Mouse (Mus musculus): ENCODE measurements around the gene Ptpn11. TPM values are rescaled to one million over a fixed set of nuclear protein-coding genes. Genes with fewer than 3 reads are reported as not detected.

Ptpn11 gene
- polyA plus RNA-seq, 1 experiment, result 6.9 TPM

DNA sequence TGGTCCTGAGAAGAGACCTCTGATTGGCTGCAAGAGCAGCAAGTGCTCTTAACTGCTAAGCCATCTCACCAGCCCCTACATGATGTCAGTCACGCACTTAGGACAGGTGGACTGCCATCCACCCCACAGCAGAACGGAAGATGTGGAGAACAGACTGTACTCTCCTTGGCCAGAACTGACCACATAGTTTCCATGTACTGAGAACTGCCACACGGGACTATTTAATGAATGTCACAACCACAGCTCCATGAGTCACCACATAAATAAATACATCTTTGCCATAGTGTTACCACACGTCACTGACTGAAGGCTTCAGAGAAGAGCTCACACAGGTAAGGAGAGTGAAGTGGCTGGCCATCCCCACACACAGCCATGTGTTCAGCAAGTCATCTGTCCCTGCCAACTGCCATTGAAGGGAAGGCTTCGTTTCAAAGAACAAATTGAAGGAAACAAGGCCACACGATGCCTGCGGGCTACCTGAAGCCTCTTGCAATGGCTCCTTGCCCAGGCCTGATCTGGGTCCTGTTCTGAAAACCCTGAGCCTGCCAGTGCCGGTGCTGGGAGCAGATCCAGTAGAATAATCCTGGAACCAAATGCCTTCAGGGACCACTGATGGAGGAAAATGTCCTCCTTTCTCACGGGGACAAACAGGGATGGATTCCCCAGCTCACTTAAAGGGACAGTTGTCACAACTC lies 90.2 kb downstream of the Ptpn11 start:
- no peaks in the 10 kb centered on the region for H3K36me3 ChIP-seq (ENCODE audit: control insufficient read depth, insufficient read depth, low read length)
- H3K4me3 ChIP-seq (ENCODE audit: control insufficient read depth, low read depth, low read length), result no peak overlapping the region
- no peaks in the 10 kb centered on the region for H3K4me1 ChIP-seq (ENCODE audit: control insufficient read depth, insufficient read depth, low read length)
- TF ChIP-seq POLR2A (IDR thresholded peaks at IDR 0.05; ENCODE audit: control insufficient read depth, low read depth, low read length) (no peak), CTCF (IDR thresholded peaks at IDR 0.05; ENCODE audit: control insufficient read depth, insufficient read depth, insufficient replicate concordance, low read depth, low read length) (no peak)
- no peaks in the 10 kb centered on the region for H3K27me3 ChIP-seq (ENCODE audit: control insufficient read depth, insufficient read depth, low read length)
- H3K27ac ChIP-seq (ENCODE audit: control insufficient read depth, insufficient read depth, low read depth, low read length), result no peak overlapping the region

- H3K4me1 ChIP-seq (ENCODE audit: control insufficient read depth, insufficient read depth, low read length), result no peaks in the 10 kb centered on the region
- no peaks in the 10 kb centered on the region for H3K27me3 ChIP-seq (ENCODE audit: control insufficient read depth, insufficient read depth, low read length)
- TF ChIP-seq CTCF (IDR thresholded peaks at IDR 0.05; ENCODE audit: control insufficient read depth, insufficient read depth, insufficient replicate concordance, low read depth, low read length) (no peak), POLR2A (IDR thresholded peaks at IDR 0.05; ENCODE audit: control insufficient read depth, low read depth, low read length) (no peak)
- H3K27ac ChIP-seq (ENCODE audit: control insufficient read depth, insufficient read depth, low read depth, low read length), result no peak overlapping the region
- H3K4me3 ChIP-seq (ENCODE audit: control insufficient read depth, low read depth, low read length), result no peak overlapping the region
- H3K36me3 ChIP-seq (ENCODE audit: control insufficient read depth, insufficient read depth, low read length), result no peaks in the 10 kb centered on the region
Observed at GRCm38 (mm10) chr5:121100095-121100494, 91.1 kb downstream of the Ptpn11 start.

DNA sequence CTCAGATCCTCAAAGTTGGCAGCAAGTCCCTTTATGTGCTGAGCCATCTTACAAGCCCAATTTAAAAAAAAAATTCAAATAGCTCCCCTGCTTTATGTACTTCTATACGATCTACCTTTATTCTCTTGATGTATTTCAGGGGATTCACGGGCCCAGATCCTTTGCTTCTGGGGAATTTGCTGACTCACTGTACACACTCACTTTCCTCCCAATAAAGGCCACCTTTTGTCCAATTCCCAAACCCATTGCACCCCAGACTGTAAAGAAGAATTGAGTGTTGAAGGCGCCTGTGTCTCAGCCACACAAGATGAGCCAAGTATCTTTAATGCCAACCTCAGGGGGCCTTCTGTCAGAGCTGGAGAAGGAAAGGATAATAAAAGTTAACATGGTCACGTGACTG lies 93.2 kb downstream of the Ptpn11 start:
- TF ChIP-seq POLR2A (IDR thresholded peaks at IDR 0.05; ENCODE audit: control insufficient read depth, low read depth, low read length) (no peak), CTCF (IDR thresholded peaks at IDR 0.05; ENCODE audit: control insufficient read depth, insufficient read depth, insufficient replicate concordance, low read depth, low read length) (no peak)
- no peaks in the 10 kb centered on the region for H3K36me3 ChIP-seq (ENCODE audit: control insufficient read depth, insufficient read depth, low read length)
- no peak overlapping the region for H3K4me3 ChIP-seq (ENCODE audit: control insufficient read depth, low read depth, low read length)
- H3K27ac ChIP-seq (ENCODE audit: control insufficient read depth, insufficient read depth, low read depth, low read length), result no peak overlapping the region
- H3K4me1 ChIP-seq (ENCODE audit: control insufficient read depth, insufficient read depth, low read length), result no peaks in the 10 kb centered on the region
- no peaks in the 10 kb centered on the region for H3K27me3 ChIP-seq (ENCODE audit: control insufficient read depth, insufficient read depth, low read length)

DNA sequence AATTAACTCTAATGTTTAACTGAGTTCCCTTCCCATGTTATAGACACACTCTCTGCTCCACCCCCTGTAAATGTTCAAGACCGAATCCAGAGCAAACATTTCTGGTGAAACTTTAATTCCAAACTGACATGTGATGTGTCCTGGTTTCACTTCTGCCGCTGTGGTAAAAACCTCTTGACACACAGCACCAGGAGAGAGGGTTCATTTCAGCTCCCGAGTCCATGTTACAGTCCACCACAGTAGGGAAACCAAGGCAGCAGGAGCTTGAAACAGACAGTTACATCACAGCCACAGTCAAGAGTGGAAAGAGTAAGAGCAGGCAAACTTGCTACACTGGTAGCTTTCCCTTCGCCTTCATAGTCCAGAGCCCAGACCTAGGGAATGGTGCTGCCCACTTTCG lies 94.5 kb downstream of the Ptpn11 start:
- H3K4me3 ChIP-seq (ENCODE audit: control insufficient read depth, low read depth, low read length), result no peak overlapping the region
- H3K4me1 ChIP-seq (ENCODE audit: control insufficient read depth, insufficient read depth, low read length), result no peaks in the 10 kb centered on the region
- TF ChIP-seq POLR2A (IDR thresholded peaks at IDR 0.05; ENCODE audit: control insufficient read depth, low read depth, low read length) (no peak), CTCF (IDR thresholded peaks at IDR 0.05; ENCODE audit: control insufficient read depth, insufficient read depth, insufficient replicate concordance, low read depth, low read length) (no peak)
- H3K27ac ChIP-seq (ENCODE audit: control insufficient read depth, insufficient read depth, low read depth, low read length), result no peak overlapping the region
- H3K27me3 ChIP-seq (ENCODE audit: control insufficient read depth, insufficient read depth, low read length), result no peaks in the 10 kb centered on the region
- H3K36me3 ChIP-seq (ENCODE audit: control insufficient read depth, insufficient read depth, low read length), result no peaks in the 10 kb centered on the region

- Histone ChIP-seq H3K4me3 (ENCODE audit: control insufficient read depth, low read depth, low read length) (no peak overlapping the region), H3K27ac (ENCODE audit: control insufficient read depth, insufficient read depth, low read depth, low read length) (no peak overlapping the region), H3K36me3 (ENCODE audit: control insufficient read depth, insufficient read depth, low read length) (no peaks in the 10 kb centered on the region), H3K27me3 (ENCODE audit: control insufficient read depth, insufficient read depth, low read length) (no peaks in the 10 kb centered on the region), H3K4me1 (ENCODE audit: control insufficient read depth, insufficient read depth, low read length) (no peaks in the 10 kb centered on the region)
- no peak for TF ChIP-seq CTCF (IDR thresholded peaks at IDR 0.05; ENCODE audit: control insufficient read depth, insufficient read depth, insufficient replicate concordance, low read depth, low read length)
- TF ChIP-seq POLR2A (IDR thresholded peaks at IDR 0.05; ENCODE audit: control insufficient read depth, low read depth, low read length), result no peak
Observed at GRCm38 (mm10) chr5:121093281-121093680, 97.9 kb downstream of the Ptpn11 start.

DNA sequence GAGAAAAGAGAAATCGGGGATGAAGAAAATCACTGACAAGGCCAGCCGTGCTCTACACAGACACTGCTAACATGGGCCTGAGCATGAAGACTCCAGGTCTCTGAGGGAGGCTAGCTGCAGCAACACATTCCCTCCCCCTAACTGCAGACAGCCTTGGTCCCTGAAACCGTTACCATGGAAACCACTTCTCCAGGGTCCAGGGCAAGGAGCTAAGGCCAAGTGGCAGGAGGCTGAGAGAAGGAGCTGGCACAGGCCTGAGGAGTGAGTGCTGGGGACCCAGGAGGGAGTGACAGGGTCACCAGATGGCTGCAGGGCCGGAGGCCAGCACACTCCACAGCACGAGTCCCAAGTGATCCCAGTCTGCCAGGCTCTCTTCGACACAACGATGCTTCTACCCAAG lies 101.5 kb downstream of the Ptpn11 start:
- Histone ChIP-seq H3K4me3 (ENCODE audit: control insufficient read depth, low read depth, low read length) (no peak overlapping the region), H3K36me3 (ENCODE audit: control insufficient read depth, insufficient read depth, low read length) (no peaks in the 10 kb centered on the region), H3K27me3 (ENCODE audit: control insufficient read depth, insufficient read depth, low read length) (no peaks in the 10 kb centered on the region), H3K4me1 (ENCODE audit: control insufficient read depth, insufficient read depth, low read length) (no peaks in the 10 kb centered on the region), H3K27ac (ENCODE audit: control insufficient read depth, insufficient read depth, low read depth, low read length) (no peak overlapping the region)
- TF ChIP-seq POLR2A (IDR thresholded peaks at IDR 0.05; ENCODE audit: control insufficient read depth, low read depth, low read length), result no peak

DNA sequence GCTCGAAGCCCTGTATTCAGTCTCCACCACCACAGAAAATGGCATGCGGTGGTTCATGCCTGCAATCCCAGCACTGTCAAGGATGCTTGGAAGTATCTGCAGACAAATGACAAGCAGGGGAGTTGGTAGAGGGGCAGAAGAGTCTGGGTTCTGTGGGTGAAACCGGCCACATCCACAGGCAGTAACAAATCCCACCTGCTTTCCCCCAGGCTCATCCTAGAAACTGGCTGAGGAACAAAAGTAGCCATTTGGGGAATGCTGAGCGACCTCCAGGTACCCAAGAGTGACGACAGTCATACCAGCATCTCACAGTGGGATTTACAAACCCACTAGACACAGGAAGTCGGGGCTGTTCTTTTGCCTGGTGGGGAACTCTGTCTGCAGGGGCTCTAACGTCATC lies 103.5 kb downstream of the Ptpn11 start:
- Histone ChIP-seq H3K27ac (ENCODE audit: control insufficient read depth, insufficient read depth, low read depth, low read length) (no peak overlapping the region), H3K27me3 (ENCODE audit: control insufficient read depth, insufficient read depth, low read length) (no peaks in the 10 kb centered on the region), H3K4me1 (ENCODE audit: control insufficient read depth, insufficient read depth, low read length) (no peaks in the 10 kb centered on the region), H3K4me3 (ENCODE audit: control insufficient read depth, low read depth, low read length) (no peak overlapping the region), H3K36me3 (ENCODE audit: control insufficient read depth, insufficient read depth, low read length) (no peaks in the 10 kb centered on the region)
- TF ChIP-seq POLR2A (IDR thresholded peaks at IDR 0.05; ENCODE audit: control insufficient read depth, low read depth, low read length) (no peak), CTCF (IDR thresholded peaks at IDR 0.05; ENCODE audit: control insufficient read depth, insufficient read depth, insufficient replicate concordance, low read depth, low read length) (no peak)

GRCm38 (mm10) chr5:121082605-121083004 lies 108.6 kb downstream of the Ptpn11 start:
- no peaks in the 10 kb centered on the region for H3K36me3 ChIP-seq (ENCODE audit: control insufficient read depth, insufficient read depth, low read length)
- no peaks in the 10 kb centered on the region for H3K4me1 ChIP-seq (ENCODE audit: control insufficient read depth, insufficient read depth, low read length)
- H3K27ac ChIP-seq (ENCODE audit: control insufficient read depth, insufficient read depth, low read depth, low read length), result no peak overlapping the region
- H3K4me3 ChIP-seq (ENCODE audit: control insufficient read depth, low read depth, low read length), result no peak overlapping the region
- TF ChIP-seq CTCF (IDR thresholded peaks at IDR 0.05; ENCODE audit: control insufficient read depth, insufficient read depth, insufficient replicate concordance, low read depth, low read length), result no peak
- no peak for TF ChIP-seq POLR2A (IDR thresholded peaks at IDR 0.05; ENCODE audit: control insufficient read depth, low read depth, low read length)
- no peaks in the 10 kb centered on the region for H3K27me3 ChIP-seq (ENCODE audit: control insufficient read depth, insufficient read depth, low read length)

Data from testis, adult 2 months (tissue).